Mouse (Mus musculus): ENCODE data around the gene Gp9. TPM values are rescaled to one million over a fixed set of nuclear protein-coding genes. Genes with fewer than 3 reads are reported as not detected.

Gene Gp9
- polyA plus RNA-seq, 1 experiment from 2014 or later, result 4.3 TPM

- Histone ChIP-seq H3K9ac (no peak overlapping the region), H3K27me3 (ENCODE audit: insufficient read depth, low read length) (no peaks in the 10 kb centered on the region), H3K27ac (ENCODE audit: low read depth) (no peak overlapping the region), H3K4me2 (no peak overlapping the region), H3K4me1 (ENCODE audit: insufficient read depth) (no peaks in the 10 kb centered on the region; the same call in 1 of the 2 replicates), H3K36me3 (ENCODE audit: insufficient read depth) (peaks cover 24% of the 10 kb centered on the region), H3K9me3 (ENCODE audit: low read depth, low read length) (no peaks in the 10 kb centered on the region), H3K4me3 (ENCODE audit: low read depth, low read length) (no peak overlapping the region)
- no peak for DNase-seq
- WGBS, result 71% methylated on average over 6 of the region's 6 CpGs
- TF ChIP-seq CTCF (IDR thresholded peaks at IDR 0.05; ENCODE audit: low read depth), result no peak
- no peak for ATAC-seq (ENCODE audit: insufficient read depth)
These were observed 17.7 kb downstream of the Gp9 start for GRCm38 (mm10) chr6:87795385-87796150.

- no peak overlapping the region for H3K4me3 ChIP-seq (ENCODE audit: low read depth, low read length)
- ATAC-seq (ENCODE audit: insufficient read depth), result no peak
- H3K27ac ChIP-seq (ENCODE audit: low read depth), result no peak overlapping the region
- H3K9me3 ChIP-seq (ENCODE audit: low read depth, low read length), result no peaks in the 10 kb centered on the region
- H3K9ac ChIP-seq, result no peak overlapping the region
- WGBS, result 84% methylated on average over 6 of the region's 6 CpGs
- H3K36me3 ChIP-seq (ENCODE audit: insufficient read depth), result peaks cover 24% of the 10 kb centered on the region
- no peak for DNase-seq
- H3K27me3 ChIP-seq (ENCODE audit: insufficient read depth, low read length), result no peaks in the 10 kb centered on the region
- TF ChIP-seq CTCF (IDR thresholded peaks at IDR 0.05; ENCODE audit: low read depth), result no peak
- H3K4me1 ChIP-seq (ENCODE audit: insufficient read depth), result no peaks in the 10 kb centered on the region
- no peak overlapping the region for H3K4me2 ChIP-seq
These were observed 18.5 kb downstream of the Gp9 start for GRCm38 (mm10) chr6:87796251-87796880.

- no peak overlapping the region for H3K27ac ChIP-seq (ENCODE audit: low read depth)
- H3K9ac ChIP-seq, result no peak overlapping the region
- no peaks in the 10 kb centered on the region for H3K27me3 ChIP-seq (ENCODE audit: insufficient read depth, low read length)
- no peaks in the 10 kb centered on the region for H3K4me1 ChIP-seq (ENCODE audit: insufficient read depth)
- 37% methylated on average over 2 of the region's 2 CpGs for WGBS
- peaks cover 17% of the 10 kb centered on the region for H3K36me3 ChIP-seq (ENCODE audit: insufficient read depth)
- no peak overlapping the region for H3K4me2 ChIP-seq
- ATAC-seq (ENCODE audit: insufficient read depth) (no peak), DNase-seq (no peak)
- no peak for TF ChIP-seq CTCF (IDR thresholded peaks at IDR 0.05; ENCODE audit: low read depth)
- H3K4me3 ChIP-seq (ENCODE audit: low read depth, low read length), result no peak overlapping the region
- no peaks in the 10 kb centered on the region for H3K9me3 ChIP-seq (ENCODE audit: low read depth, low read length)
These were observed 19.4 kb downstream of the Gp9 start for GRCm38 (mm10) chr6:87797321-87797720.

GRCm38 (mm10) chr6:87799576-87799975 is 21.7 kb downstream of the Gp9 start:
- 0 out of 2 replicates have a peak, but pooled peaks cover 5% of the 10 kb centered on the region for H3K36me3 ChIP-seq (ENCODE audit: insufficient read depth)

GRCm38 (mm10) chr6:87802462-87802861 is 24.6 kb downstream of the Gp9 start:
- no peak for DNase-seq
- H3K27me3 ChIP-seq (ENCODE audit: insufficient read depth, low read length), result no peaks in the 10 kb centered on the region
- no peak for ATAC-seq (ENCODE audit: insufficient read depth)
- no peaks in the 10 kb centered on the region for H3K9me3 ChIP-seq (ENCODE audit: low read depth, low read length)
- H3K9ac ChIP-seq, result no peak overlapping the region
- no peak overlapping the region for H3K4me2 ChIP-seq
- H3K4me1 ChIP-seq (ENCODE audit: insufficient read depth), result no peaks in the 10 kb centered on the region
- WGBS, result 78% methylated on average over 7 of the region's 7 CpGs
- H3K27ac ChIP-seq (ENCODE audit: low read depth), result no peak overlapping the region
- H3K36me3 ChIP-seq (ENCODE audit: insufficient read depth), result 0 out of 2 replicates have a peak, but pooled peaks cover 11% of the 10 kb centered on the region
- H3K4me3 ChIP-seq (ENCODE audit: low read depth, low read length), result no peak overlapping the region
- no peak for TF ChIP-seq CTCF (IDR thresholded peaks at IDR 0.05; ENCODE audit: low read depth)

More at GRCm38 (mm10) chr6:87799576-87799975, 21.7 kb downstream of the Gp9 start:
- 82% methylated on average over 6 of the region's 6 CpGs for WGBS
- no peak overlapping the region for H3K4me3 ChIP-seq (ENCODE audit: low read depth, low read length)
- no peaks in the 10 kb centered on the region for H3K27me3 ChIP-seq (ENCODE audit: insufficient read depth, low read length)
- ATAC-seq (ENCODE audit: insufficient read depth) (no peak), DNase-seq (no peak)
- no peak overlapping the region for H3K27ac ChIP-seq (ENCODE audit: low read depth)
- no peak overlapping the region for H3K9ac ChIP-seq
- TF ChIP-seq CTCF (IDR thresholded peaks at IDR 0.05; ENCODE audit: low read depth), result no peak
- H3K9me3 ChIP-seq (ENCODE audit: low read depth, low read length), result no peaks in the 10 kb centered on the region
- no peak overlapping the region for H3K4me2 ChIP-seq
- no peaks in the 10 kb centered on the region for H3K4me1 ChIP-seq (ENCODE audit: insufficient read depth)

- Histone ChIP-seq H3K27ac (ENCODE audit: low read depth) (no peak overlapping the region), H3K4me2 (no peak overlapping the region), H3K4me3 (ENCODE audit: low read depth, low read length) (no peak overlapping the region), H3K36me3 (ENCODE audit: insufficient read depth) (0 out of 2 replicates have a peak, but pooled peaks cover 11% of the 10 kb centered on the region), H3K4me1 (ENCODE audit: insufficient read depth) (no peaks in the 10 kb centered on the region), H3K27me3 (ENCODE audit: insufficient read depth, low read length) (no peaks in the 10 kb centered on the region), H3K9ac (no peak overlapping the region), H3K9me3 (ENCODE audit: low read depth, low read length) (no peaks in the 10 kb centered on the region)
- ATAC-seq (ENCODE audit: insufficient read depth) (no peak), DNase-seq (no peak)
- no peak for TF ChIP-seq CTCF (IDR thresholded peaks at IDR 0.05; ENCODE audit: low read depth)
- WGBS, result 77% methylated on average over 1 of the region's 1 CpGs
These were observed 26.2 kb downstream of the Gp9 start for GRCm38 (mm10) chr6:87804036-87804435.

- ATAC-seq (ENCODE audit: insufficient read depth) (no peak), DNase-seq (no peak)
- no peak overlapping the region for H3K9ac ChIP-seq
- H3K9me3 ChIP-seq (ENCODE audit: low read depth, low read length), result no peaks in the 10 kb centered on the region
- 76% methylated on average over 7 of the region's 7 CpGs for WGBS
- H3K4me1 ChIP-seq (ENCODE audit: insufficient read depth), result no peaks in the 10 kb centered on the region; the same call in 1 of the 2 replicates
- H3K36me3 ChIP-seq (ENCODE audit: insufficient read depth), result 0 out of 2 replicates have a peak, but pooled peaks cover 11% of the 10 kb centered on the region
- no peak overlapping the region for H3K4me3 ChIP-seq (ENCODE audit: low read depth, low read length)
- H3K27me3 ChIP-seq (ENCODE audit: insufficient read depth, low read length), result no peaks in the 10 kb centered on the region
- no peak overlapping the region for H3K27ac ChIP-seq (ENCODE audit: low read depth)
- H3K4me2 ChIP-seq, result no peak overlapping the region
- no peak for TF ChIP-seq CTCF (IDR thresholded peaks at IDR 0.05; ENCODE audit: low read depth)
These were observed 27.0 kb downstream of the Gp9 start for GRCm38 (mm10) chr6:87804886-87805285.
